Mouse (Mus musculus) megakaryocyte, embryonic 14.5 days (primary cell): ENCODE results near the gene Krt18.

Experiments used
- FLI1 ChIP-seq: IDR thresholded peaks from 2 replicates; pipeline ENCODE4 v1.6.1; 2012; ENCODE audit warnings: low read length, inconsistent platforms, mixed read lengths
- GATA1 ChIP-seq: IDR thresholded peaks from 3 replicates; pipeline ENCODE4 v1.6.1; 2012; ENCODE audit warnings: mixed read lengths, low read length, inconsistent platforms, borderline replicate concordance

- no peak for TF ChIP-seq GATA1
- TF ChIP-seq FLI1: no peak
Measured at GRCm38 (mm10) chr15:102012260-102012765, 15.7 kb upstream of the Krt18 start.
